Mouse (Mus musculus): ENCODE measurements around the gene Slc6a6. TPM values are rescaled to one million over a fixed set of nuclear protein-coding genes. Genes with fewer than 3 reads are reported as not detected.

Slc6a6 gene
- polyA plus RNA-seq, 2 experiments: 7.5 to 8.0 TPM

- Histone ChIP-seq H3K36me3 (replicated peaks; ENCODE audit: control insufficient read depth, insufficient read depth, low read depth) (no peaks in the 10 kb centered on the region), H3K9ac (replicated peaks) (no peak overlapping the region), H3K4me2 (ENCODE audit: low read depth) (no peak overlapping the region), H3K27ac (no peak overlapping the region), H3K9me3 (ENCODE audit: control insufficient read depth, low read length) (no peaks in the 10 kb centered on the region), H3K27me3 (ENCODE audit: control insufficient read depth, insufficient read depth, low read length) (no peaks in the 10 kb centered on the region), H3K4me1 (replicated peaks; ENCODE audit: control insufficient read depth in 2 of 2, insufficient read depth in 2 of 2, low read length in 1 of 2) (peaks cover under 1 to 14% of the 10 kb centered on the region in 2 experiments; a peak in 1 of 4 replicates), H3K4me3 (ENCODE audit: insufficient read depth in 1 of 2, low read depth in 2 of 2, low read length in 2 of 2) (no peak overlapping the region)
- 75% methylated on average over 7 of the region's 7 CpGs for WGBS (ENCODE audit: insufficient replicate concordance)
- no peak for DNase-seq (ENCODE audit: low read depth in 3 of 3, low spot score in 3 of 3)
- no peak for ATAC-seq (ENCODE audit: insufficient read depth)
- TF ChIP-seq CTCF (IDR thresholded peaks at IDR 0.05; ENCODE audit: low read depth): no peak
- no peak for TF ChIP-seq EP300 (IDR thresholded peaks at IDR 0.05; ENCODE audit: low read depth)
Observed at GRCm38 (mm10) chr6:91694610-91695009, 10.8 kb downstream of the Slc6a6 start.

- H3K36me3 ChIP-seq (replicated peaks; ENCODE audit: control insufficient read depth, insufficient read depth, low read depth): no peaks in the 10 kb centered on the region
- H3K9me3 ChIP-seq (ENCODE audit: control insufficient read depth, low read length): no peaks in the 10 kb centered on the region
- H3K27me3 ChIP-seq (ENCODE audit: control insufficient read depth, insufficient read depth, low read length): no peaks in the 10 kb centered on the region
- no peak overlapping the region for H3K27ac ChIP-seq
- no peak overlapping the region for H3K4me3 ChIP-seq (ENCODE audit: insufficient read depth in 1 of 2, low read depth in 2 of 2, low read length in 2 of 2)
- H3K9ac ChIP-seq (replicated peaks): no peak overlapping the region
- no peak overlapping the region for H3K4me2 ChIP-seq (ENCODE audit: low read depth)
- H3K4me1 ChIP-seq (replicated peaks; ENCODE audit: control insufficient read depth in 2 of 2, insufficient read depth in 2 of 2, low read length in 1 of 2): peaks cover 3 to 23% of the 10 kb centered on the region in 2 experiments; a peak in 1 of 4 replicates
- ATAC-seq (ENCODE audit: insufficient read depth) (no peak), DNase-seq (ENCODE audit: low read depth in 3 of 3, low spot score in 3 of 3) (no peak)
- TF ChIP-seq CTCF (IDR thresholded peaks at IDR 0.05; ENCODE audit: low read depth) (no peak), EP300 (IDR thresholded peaks at IDR 0.05; ENCODE audit: low read depth) (no peak)
- WGBS (ENCODE audit: insufficient replicate concordance): 79% methylated on average over 1 of the region's 1 CpGs
Observed at GRCm38 (mm10) chr6:91698831-91699230, 15.0 kb downstream of the Slc6a6 start.

- Histone ChIP-seq H3K36me3 (replicated peaks; ENCODE audit: control insufficient read depth, insufficient read depth, low read depth) (no peaks in the 10 kb centered on the region), H3K9me3 (ENCODE audit: control insufficient read depth, low read length) (no peaks in the 10 kb centered on the region), H3K4me2 (ENCODE audit: low read depth) (no peak overlapping the region), H3K4me1 (replicated peaks; ENCODE audit: control insufficient read depth in 2 of 2, insufficient read depth in 2 of 2, low read length in 1 of 2) (peaks cover 3 to 23% of the 10 kb centered on the region in 2 experiments; a peak in 1 of 4 replicates), H3K9ac (replicated peaks) (no peak overlapping the region), H3K27ac (no peak overlapping the region), H3K4me3 (ENCODE audit: insufficient read depth in 1 of 2, low read depth in 2 of 2, low read length in 2 of 2) (no peak overlapping the region), H3K27me3 (ENCODE audit: control insufficient read depth, insufficient read depth, low read length) (no peaks in the 10 kb centered on the region)
- TF ChIP-seq EP300 (IDR thresholded peaks at IDR 0.05; ENCODE audit: low read depth): 0 out of 2 replicates have a peak, but pooled peaks have one; percentile 9
- TF ChIP-seq CTCF (IDR thresholded peaks at IDR 0.05; ENCODE audit: low read depth): no peak
- WGBS (ENCODE audit: insufficient replicate concordance): 42% methylated on average over 4 of the region's 4 CpGs
- DNase-seq (ENCODE audit: low read depth in 3 of 3, low spot score in 3 of 3) (no peak), ATAC-seq (ENCODE audit: insufficient read depth) (no peak)
Observed at GRCm38 (mm10) chr6:91699482-91700200, 15.8 kb downstream of the Slc6a6 start.

GRCm38 (mm10) chr6:91700823-91701621 lies 17.2 kb downstream of the Slc6a6 start:
- Histone ChIP-seq H3K27ac (no peak overlapping the region), H3K4me2 (ENCODE audit: low read depth) (no peak overlapping the region), H3K9me3 (ENCODE audit: control insufficient read depth, low read length) (no peaks in the 10 kb centered on the region), H3K4me3 (ENCODE audit: insufficient read depth in 1 of 2, low read depth in 2 of 2, low read length in 2 of 2) (no peak overlapping the region), H3K9ac (replicated peaks) (no peak overlapping the region), H3K27me3 (ENCODE audit: control insufficient read depth, insufficient read depth, low read length) (no peaks in the 10 kb centered on the region), H3K36me3 (replicated peaks; ENCODE audit: control insufficient read depth, insufficient read depth, low read depth) (no peaks in the 10 kb centered on the region), H3K4me1 (replicated peaks; ENCODE audit: control insufficient read depth in 2 of 2, insufficient read depth in 2 of 2, low read length in 1 of 2) (peaks cover 3 to 25% of the 10 kb centered on the region in 2 experiments; a peak in 1 of 4 replicates)
- peak; percentile 27; the same call in 1 of the 2 replicates for ATAC-seq (ENCODE audit: insufficient read depth)
- no peak for DNase-seq (ENCODE audit: low read depth in 3 of 3, low spot score in 3 of 3)
- 74% methylated on average over 11 of the region's 11 CpGs for WGBS (ENCODE audit: insufficient replicate concordance)
- no peak for TF ChIP-seq EP300 (IDR thresholded peaks at IDR 0.05; ENCODE audit: low read depth)

- Histone ChIP-seq H3K4me2 (ENCODE audit: low read depth) (no peak overlapping the region), H3K27me3 (ENCODE audit: control insufficient read depth, insufficient read depth, low read length) (no peaks in the 10 kb centered on the region), H3K36me3 (replicated peaks; ENCODE audit: control insufficient read depth, insufficient read depth, low read depth) (no peaks in the 10 kb centered on the region), H3K4me3 (ENCODE audit: insufficient read depth in 1 of 2, low read depth in 2 of 2, low read length in 2 of 2) (no peak overlapping the region), H3K27ac (no peak overlapping the region), H3K9me3 (ENCODE audit: control insufficient read depth, low read length) (no peaks in the 10 kb centered on the region), H3K4me1 (replicated peaks; ENCODE audit: control insufficient read depth in 2 of 2, insufficient read depth in 2 of 2, low read length in 1 of 2) (peaks cover 3 to 25% of the 10 kb centered on the region in 2 experiments; a peak in 1 of 4 replicates), H3K9ac (replicated peaks) (no peak overlapping the region)
- ATAC-seq (ENCODE audit: insufficient read depth): no peak
- WGBS (ENCODE audit: insufficient replicate concordance): 73% methylated on average over 2 of the region's 2 CpGs
- DNase-seq (ENCODE audit: low read depth in 3 of 3, low spot score in 3 of 3): no peak
- TF ChIP-seq EP300 (IDR thresholded peaks at IDR 0.05; ENCODE audit: low read depth) (no peak), CTCF (IDR thresholded peaks at IDR 0.05; ENCODE audit: low read depth) (no peak)
Observed at GRCm38 (mm10) chr6:91703459-91703858, 19.6 kb downstream of the Slc6a6 start.
